Comparison of ENCODE assay signal across 19 mouse cellular contexts in the genomic region with DNA sequence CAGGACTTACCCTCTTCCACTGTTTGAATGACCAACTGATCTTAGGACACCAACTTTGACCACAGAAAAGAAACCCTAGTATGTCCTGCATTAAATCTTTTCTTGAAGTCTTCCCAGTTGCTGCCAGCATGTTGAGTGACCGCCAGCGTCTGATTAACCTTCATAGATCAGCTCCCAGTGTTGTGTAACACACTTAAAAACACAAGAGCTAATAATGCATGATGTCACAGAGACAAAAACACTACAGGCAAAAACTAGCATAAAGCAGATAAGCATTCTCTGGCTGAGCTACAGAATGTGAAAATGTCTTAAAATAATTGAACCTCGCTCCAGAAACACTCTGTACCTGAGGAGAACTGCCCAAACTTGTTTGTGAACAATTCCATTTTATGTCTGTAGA. TPM values are rescaled to one million over a fixed set of nuclear protein-coding genes. Genes with fewer than 3 reads are reported as not detected.
DNase-seq lines count a peak whose midpoint lies in the region; TF ChIP-seq lines count a peak whose summit lies in the region.
"Had no signal": no experiment of that assay in that cellular context is flagged by ENCODE, and none has a peak within 500 bp of the region (broad histone marks: within the 10 kb centered on the region; RNA-seq: fewer than 3 reads in every experiment).

No protein-coding gene starts in this region.

- WGBS in lung, adult 2 months = 55% methylated on average over 3 of the region's 3 CpGs

- no peak for TF ChIP-seq POLR2A in lung, adult 2 months (IDR thresholded peaks at IDR 0.05; ENCODE audit: borderline replicate concordance, extremely low read depth, low read depth, low read length)

- H3K4me3 ChIP-seq in lung, adult 2 months (replicated peaks; ENCODE audit: extremely low read depth, low read depth, low read length) = no peak overlapping the region
- H3K4me3 ChIP-seq: embryonic facial prominence, embryonic 13.5 days; forebrain, embryonic 10.5 days; heart, embryonic 12.5 days; hindbrain, embryonic 13.5 days; limb, embryonic 12.5 days; liver, embryonic 15.5 days; midbrain, embryonic 13.5 days; neural tube, embryonic 13.5 days had no signal

- DNase-seq in kidney, postnatal 10 days = peak; percentile 27
- no peak for DNase-seq in kidney, adult 11 months
- DNase-seq in lung, postnatal 25 days (ENCODE audit: low spot score) = peak; percentile 57
- DNase-seq in lung, adult 2 months = no peak
- DNase-seq in adrenal gland, postnatal 14 days = peak; percentile 60
- peak; percentile 98 for DNase-seq in fat pad, adult 2 months (ENCODE audit: extremely low read depth, low read depth, low spot score)
- DNase-seq in gastrocnemius, postnatal 36 days = no peak
- DNase-seq: cerebellum, adult 9-11 months; heart, postnatal 14 days; right cerebral cortex, adult 18-20 months; thymus, postnatal 14 days had no signal

- peaks cover 2% of the 10 kb centered on the region; the same call in 1 of the 2 replicates for H3K4me1 ChIP-seq in lung, adult 2 months (ENCODE audit: control insufficient read depth, insufficient read depth, low read length)
- H3K4me1 ChIP-seq: hindbrain, embryonic 13.5 days; limb, embryonic 12.5 days; liver, embryonic 15.5 days; neural tube, embryonic 13.5 days had no signal

- TF ChIP-seq CTCF in lung, adult 2 months (IDR thresholded peaks at IDR 0.05; ENCODE audit: insufficient read depth, low read length) = no peak

- intact Hi-C loops in gastrocnemius, postnatal 36 days (cut with DNase I) = no loop called here

RNA-seq across cellular contexts. Expression of a gene that starts 32.6 kb away (rescaled TPM):
- polyA plus RNA-seq in lung, adult 2 months (2012; rRNA removed) = 19.0 and 23.9 TPM in 2 replicates
- 59.8 and 63.0 TPM in 2 replicates for total RNA-seq in adrenal gland, postnatal 14 days (2021)
- total RNA-seq in gastrocnemius, postnatal 36 days (2021) = 10 to 100 TPM; 12.4 to 16.0 TPM

Comparison
In these comparisons a context has a peak if more than half of its experiments do, and no peak if none do; other contexts are left out.
1. DNase-seq: peak in kidney, postnatal 10 days (single experiment), lung, postnatal 25 days (single experiment), adrenal gland, postnatal 14 days (single experiment) and fat pad, adult 2 months (single experiment); none in kidney, adult 11 months (single experiment), lung, adult 2 months (single experiment) and gastrocnemius, postnatal 36 days (0 of 2).